Mouse (Mus musculus): ENCODE data around the gene Ccdc117.
"Not testable (repeated sequence)": the region's sequence is repeated elsewhere in the genome, so short reads cannot be mapped to it uniquely, and the experiment has no call there.

Gene Ccdc117

DNA sequence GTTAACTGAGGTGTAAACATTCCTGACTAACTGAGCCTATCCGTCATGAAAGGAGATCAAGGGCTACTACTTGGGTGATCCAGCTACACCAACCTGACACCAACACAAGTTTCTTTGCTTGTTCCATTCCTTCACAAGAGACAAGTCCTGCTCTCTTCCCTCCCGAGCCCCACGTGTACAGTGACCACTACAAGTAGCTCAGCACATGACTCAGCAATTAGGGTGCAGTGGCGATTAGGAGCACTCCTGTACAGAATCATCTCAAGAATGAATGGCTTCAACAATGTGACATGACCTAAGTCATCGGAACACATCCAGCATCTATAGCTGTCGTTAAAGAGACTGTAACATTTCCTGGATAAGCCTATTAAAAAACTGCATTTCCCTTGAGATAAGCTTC lies 11.3 kb downstream of the Ccdc117 start:
- DNase-seq (ENCODE audit: low spot score): no peak

GRCm38 (mm10) chr11:5530172-5530571 lies 11.8 kb downstream of the Ccdc117 start:
- DNase-seq (ENCODE audit: low spot score): no peak

GRCm38 (mm10) chr11:5528841-5529240 lies 13.1 kb downstream of the Ccdc117 start:
- DNase-seq (ENCODE audit: low spot score): peak; percentile 46

GRCm38 (mm10) chr11:5527865-5528523 lies 14.0 kb downstream of the Ccdc117 start:
- DNase-seq (ENCODE audit: low spot score): no peak

DNA sequence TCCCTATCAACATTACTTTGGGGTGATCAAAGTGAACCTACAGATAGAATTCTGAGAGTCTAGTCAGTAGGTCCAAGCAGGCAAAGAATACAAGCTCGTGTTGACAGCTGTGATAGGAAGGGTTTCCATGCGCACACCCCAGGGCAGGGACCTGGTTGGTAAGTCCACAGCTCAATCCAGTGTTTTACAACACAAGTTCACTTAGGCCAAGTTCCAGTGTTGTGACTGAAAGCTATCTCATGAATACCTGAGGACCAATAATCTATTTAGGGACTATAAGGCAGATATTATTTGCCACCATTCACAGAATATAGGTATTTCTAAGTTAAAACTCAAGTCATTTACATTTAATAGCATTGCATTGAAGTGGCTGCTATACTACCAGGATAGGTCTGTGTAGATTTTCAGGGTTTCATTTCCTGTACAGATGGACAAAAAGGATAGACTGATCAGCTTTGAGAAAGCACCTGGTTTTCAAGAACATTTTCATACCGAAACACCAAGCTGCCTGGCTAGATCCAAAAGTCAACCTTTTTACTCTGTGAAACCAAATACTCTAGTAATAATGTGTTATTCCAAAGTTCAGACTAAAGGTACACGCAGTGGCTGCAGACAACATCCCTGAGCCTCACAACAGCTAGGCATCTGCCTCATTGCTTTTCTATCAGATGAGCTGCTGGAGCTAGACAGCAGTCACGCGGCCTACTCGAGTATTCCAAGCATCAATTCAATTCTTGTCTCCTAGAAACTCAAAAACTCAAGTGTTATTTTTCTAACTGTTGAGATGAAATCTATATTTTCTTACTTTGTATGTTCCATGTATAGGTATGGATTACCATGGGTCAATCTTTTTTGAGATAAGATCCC lies 15.2 kb downstream of the Ccdc117 start:
- DNase-seq (ENCODE audit: low spot score): no peak

GRCm38 (mm10) chr11:5525418-5525817 lies 16.6 kb downstream of the Ccdc117 start:
- DNase-seq (ENCODE audit: low spot score): no peak

DNA sequence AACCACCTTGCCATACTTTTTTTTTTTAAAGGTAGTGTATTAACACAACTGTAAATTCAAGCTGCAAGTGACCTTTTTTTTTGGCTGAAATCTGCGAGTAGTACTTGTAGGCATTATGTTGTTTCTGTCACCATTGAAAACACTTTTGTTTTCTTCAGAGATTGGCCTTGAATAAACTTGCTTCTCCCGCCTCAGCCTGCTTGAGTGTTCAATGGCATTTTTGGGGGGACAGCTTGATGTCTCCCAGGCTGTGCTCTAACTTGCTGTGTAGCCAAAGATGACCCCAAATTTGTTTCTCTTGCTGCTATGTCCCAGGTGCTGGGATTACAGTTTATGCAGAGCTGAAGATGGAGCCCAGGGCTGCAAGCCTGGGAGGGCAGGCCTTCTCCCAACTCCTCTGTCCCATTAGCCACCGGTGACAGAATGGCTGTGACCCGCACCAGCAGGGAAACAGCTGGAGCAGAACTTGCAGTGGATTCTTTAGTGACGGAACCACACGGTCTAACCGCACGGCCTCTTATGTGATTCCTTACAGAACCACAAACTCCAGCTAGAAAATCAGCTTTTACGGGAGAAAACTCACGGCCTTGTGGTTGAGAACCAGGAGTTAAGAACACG lies 19.1 kb downstream of the Ccdc117 start:
- DNase-seq (ENCODE audit: low spot score): no peak

DNA sequence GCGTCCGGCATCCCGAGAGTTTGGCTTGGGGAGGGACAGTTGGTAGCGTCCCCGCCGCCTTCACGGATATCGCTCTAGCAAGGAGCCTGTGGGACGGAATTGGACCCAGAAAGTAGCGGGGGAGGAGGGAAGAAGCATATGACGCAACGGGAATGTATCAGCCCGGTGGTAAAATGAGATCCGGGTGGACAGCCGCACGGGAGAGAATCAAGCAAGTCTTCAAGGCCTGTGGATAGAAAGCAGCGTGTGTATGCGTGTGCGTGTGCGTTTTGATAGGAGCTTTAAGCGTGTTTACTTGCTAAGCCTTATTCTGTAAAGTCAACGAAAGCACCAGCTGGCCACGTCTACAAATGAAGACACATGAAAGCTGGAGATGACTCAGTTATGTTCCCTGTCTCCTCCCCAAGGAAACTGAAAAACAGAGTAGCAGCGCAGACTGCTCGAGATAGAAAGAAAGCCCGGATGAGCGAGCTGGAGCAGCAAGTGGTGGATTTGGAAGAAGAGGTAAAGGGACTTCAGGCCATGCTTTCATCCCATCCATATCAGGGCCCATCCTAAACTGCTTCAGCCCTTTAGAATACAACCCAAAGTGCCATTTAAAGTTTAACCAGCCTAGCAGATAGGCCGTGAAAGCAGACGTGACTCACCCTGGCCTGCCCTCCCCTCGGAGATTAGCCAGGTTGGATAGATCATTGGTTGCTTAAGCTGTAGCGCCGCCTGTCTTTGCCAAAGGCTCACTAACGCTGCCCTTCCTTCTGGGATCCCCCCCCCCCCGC lies 20.3 kb downstream of the Ccdc117 start:
- peak; percentile 67 for DNase-seq (ENCODE audit: low spot score)

DNA sequence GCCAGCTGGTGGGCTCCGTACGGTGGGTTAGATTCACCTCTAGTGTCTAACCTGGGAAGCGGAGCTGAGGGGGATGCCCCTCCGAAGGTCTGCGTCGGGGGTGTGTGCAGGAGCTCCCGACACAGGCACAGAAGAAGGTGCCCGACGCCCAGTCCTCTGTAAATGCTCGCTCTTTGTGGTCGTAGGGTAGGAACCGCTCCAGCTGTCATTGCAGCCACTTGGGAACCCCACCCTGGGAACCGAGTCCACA lies 20.8 kb downstream of the Ccdc117 start:
- no peak for DNase-seq (ENCODE audit: low spot score)

DNA sequence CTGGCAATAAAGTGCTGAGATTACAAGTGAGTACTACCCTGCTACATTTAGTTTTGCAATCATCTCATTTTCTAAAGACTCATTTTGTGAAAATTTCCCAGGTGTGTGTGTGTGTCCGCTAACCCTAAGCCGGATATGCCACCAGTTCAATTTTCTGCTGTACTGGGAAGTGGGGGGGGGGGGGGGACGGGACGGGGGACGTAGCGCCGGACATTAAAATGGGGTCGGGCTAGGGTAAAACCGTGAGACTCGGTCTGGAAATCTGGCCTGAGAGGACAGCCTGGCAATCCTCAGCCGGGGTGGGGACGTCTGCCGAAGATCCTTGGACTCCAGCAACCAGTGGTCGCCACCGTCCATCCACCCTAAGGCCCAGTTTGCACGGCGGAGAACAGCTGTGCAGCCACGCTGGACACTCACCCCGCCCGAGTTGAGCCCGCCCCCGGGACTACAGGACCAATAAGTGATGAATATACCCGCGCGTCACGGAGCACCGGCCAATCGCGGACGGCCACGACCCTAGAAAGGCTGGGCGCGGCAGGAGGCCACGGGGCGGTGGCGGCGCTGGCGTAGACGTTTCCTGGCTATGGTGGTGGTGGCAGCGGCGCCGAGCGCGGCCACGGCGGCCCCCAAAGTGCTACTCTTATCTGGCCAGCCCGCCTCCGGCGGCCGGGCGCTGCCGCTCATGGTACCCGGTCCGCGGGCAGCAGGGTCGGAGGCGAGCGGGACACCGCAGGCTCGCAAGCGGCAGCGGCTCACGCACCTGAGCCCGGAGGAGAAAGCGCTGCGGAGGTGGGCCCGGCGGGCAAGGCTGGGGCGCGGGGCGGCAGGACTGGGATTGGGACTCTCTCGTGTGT lies 21.3 kb downstream of the Ccdc117 start, which contains the start of gene Xbp1:
Gene Xbp1 (plus strand): TSS at position 248 of the 854 bp plus-strand sequence.
- DNase-seq (ENCODE audit: low spot score): peak; percentile 98

DNA sequence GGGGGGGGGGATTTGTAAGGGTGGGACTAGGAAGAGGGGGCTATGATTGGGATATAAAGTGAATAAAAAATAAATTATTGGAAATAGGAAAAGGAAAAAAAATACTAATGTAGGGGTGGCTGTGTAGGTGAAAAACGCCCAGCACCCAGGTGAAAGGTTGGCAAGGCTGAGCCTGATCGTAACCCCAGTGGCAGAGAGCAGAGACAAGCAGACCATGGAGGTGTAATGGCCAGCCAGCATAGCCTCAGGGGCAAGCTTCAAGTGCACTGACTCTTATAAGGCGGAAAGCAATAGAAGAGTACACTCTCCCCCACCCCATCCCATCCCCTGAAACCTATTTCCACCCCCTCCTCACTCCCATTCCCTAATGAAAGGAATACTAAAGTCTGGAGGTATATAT lies 22.3 kb downstream of the Ccdc117 start:
- DNase-seq (ENCODE audit: low spot score): no peak

DNA sequence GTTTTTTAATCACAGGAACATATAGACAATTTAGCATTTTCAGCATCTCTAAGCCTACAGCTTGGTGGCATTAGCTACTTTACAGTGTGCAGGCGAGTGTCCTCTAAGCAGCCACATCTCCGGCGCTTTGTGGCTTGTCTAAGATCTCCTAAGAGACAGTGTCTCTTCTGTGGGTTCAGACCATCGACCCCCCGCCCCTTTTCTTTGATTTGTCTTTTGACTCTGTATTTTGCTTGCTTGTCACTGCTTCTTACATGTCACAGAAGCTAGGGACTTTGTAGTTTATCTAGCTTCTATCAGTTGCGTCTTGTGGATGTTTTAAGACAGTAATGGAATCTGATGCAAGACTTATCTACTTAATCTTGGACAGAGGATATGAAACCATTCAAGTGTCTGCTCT lies 24.6 kb downstream of the Ccdc117 start:
- no peak for DNase-seq (ENCODE audit: low spot score)

- DNase-seq (ENCODE audit: low spot score): no peak
Observed at GRCm38 (mm10) chr11:5516617-5517016, 25.4 kb downstream of the Ccdc117 start.

GRCm38 (mm10) chr11:5516151-5516550 lies 25.8 kb downstream of the Ccdc117 start:
- no peak for DNase-seq (ENCODE audit: low spot score)

DNA sequence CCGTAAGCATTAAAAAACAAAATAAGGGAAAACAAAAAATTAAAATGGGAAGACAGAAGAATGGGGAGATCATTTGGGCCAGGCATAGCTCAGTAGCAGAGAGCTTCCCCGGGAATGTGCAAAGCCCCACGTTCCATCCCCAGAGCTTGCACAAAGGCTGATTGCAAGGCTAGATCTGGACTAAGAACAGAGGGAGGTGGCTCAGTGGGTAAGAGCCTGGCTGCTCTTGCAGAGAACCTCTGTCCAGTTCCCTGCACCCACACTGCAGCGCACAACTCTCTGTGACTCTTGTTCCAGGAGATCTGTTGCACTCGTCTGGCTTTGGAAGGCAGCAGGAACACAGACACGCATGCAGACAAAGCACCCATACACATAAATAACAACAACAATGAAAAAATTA lies 26.3 kb downstream of the Ccdc117 start:
- DNase-seq (ENCODE audit: low spot score): no peak

GRCm38 (mm10) chr11:5515196-5515595 lies 26.8 kb downstream of the Ccdc117 start:
- no peak for DNase-seq (ENCODE audit: low spot score)

GRCm38 (mm10) chr11:5514091-5514490 lies 27.9 kb downstream of the Ccdc117 start:
- DNase-seq (ENCODE audit: low spot score): no peak

- no peak for DNase-seq (ENCODE audit: low spot score)
Observed at GRCm38 (mm10) chr11:5512961-5513360, 29.0 kb downstream of the Ccdc117 start.

GRCm38 (mm10) chr11:5512099-5512725 lies 29.8 kb downstream of the Ccdc117 start:
- no peak for DNase-seq (ENCODE audit: low spot score)

- DNase-seq (ENCODE audit: low spot score): not testable (repeated sequence)
Observed at GRCm38 (mm10) chr11:5510686-5511085, 31.3 kb downstream of the Ccdc117 start.

DNA sequence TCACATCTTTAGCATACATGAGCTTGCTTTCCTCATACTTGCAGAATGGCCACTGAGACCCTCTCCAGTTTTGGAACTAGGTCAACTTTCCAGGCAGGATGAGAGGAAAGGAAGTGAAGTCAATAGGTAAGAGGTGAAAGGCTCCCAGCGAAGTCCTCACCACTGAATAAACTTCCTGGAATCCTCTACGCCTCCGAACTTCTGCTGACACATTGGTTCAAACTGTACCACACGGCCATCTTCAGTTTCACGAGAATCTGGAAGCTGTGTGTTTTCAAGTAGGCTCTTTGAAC lies 31.9 kb downstream of the Ccdc117 start:
- DNase-seq (ENCODE audit: low spot score): no peak

All from ovary, postnatal 36 days (tissue).